Mouse (Mus musculus) hindbrain, embryonic 15.5 days (tissue): ENCODE measurements around the gene Fchsd2. TPM values are rescaled to one million over a fixed set of nuclear protein-coding genes. Genes with fewer than 3 reads are reported as not detected.

Experiments used
- ATAC-seq: fragments of 200-750 bp; cut with Nextera tagmentation; 2 replicates; pipeline ENCODE4 v1.8.0; 2017; ENCODE audit warnings: low read depth, moderate number of reproducible peaks, moderate TSS enrichment; ENCODE audit not compliant: low FRiP score
- H3K27ac ChIP-seq: fragments of 300-500 bp; sonication (generic); replicated peaks from 2 replicates; pipeline ENCODE4 v1.5.1; 2015; ENCODE audit warnings: mild to moderate bottlenecking, inconsistent platforms
- H3K27me3 ChIP-seq: fragments of 300-500 bp; sonication (generic); 2 replicates; pipeline ENCODE4 v1.6.1; 2015; ENCODE audit warnings: control low read depth, inconsistent platforms
- H3K36me3 ChIP-seq: fragments of 300-500 bp; sonication (generic); 2 replicates; pipeline ENCODE4 v1.6.1; 2015; ENCODE audit warnings: control low read depth, inconsistent platforms
- H3K4me1 ChIP-seq: fragments of 300-500 bp; sonication (generic); replicated peaks from 2 replicates; pipeline ENCODE4 v1.6.1; 2015; ENCODE audit warnings: control low read depth, inconsistent platforms
- H3K4me2 ChIP-seq: fragments of 300-500 bp; sonication (generic); 2 replicates; pipeline ENCODE4 v1.6.1; 2015; ENCODE audit warnings: moderate library complexity, mild to moderate bottlenecking, inconsistent platforms
- H3K4me3 ChIP-seq: fragments of 300-500 bp; sonication (generic); 2 replicates; pipeline ENCODE4 v1.5.1; 2015; ENCODE audit warnings: mild to moderate bottlenecking, inconsistent platforms
- H3K9ac ChIP-seq: fragments of 300-500 bp; sonication (generic); 2 replicates; pipeline ENCODE4 v1.6.1; 2015; ENCODE audit warnings: inconsistent platforms
- H3K9me3 ChIP-seq: fragments of 300-500 bp; sonication (generic); 2 replicates; pipeline ENCODE4 v1.6.1; 2016; ENCODE audit warnings: control low read depth, inconsistent platforms
- WGBS: fragments of 180-500 bp; shearing (Covaris S2); methylation state at CpG from one replicate; pipeline ENCODE4 v1.1.7; 2015; 5-methylcytosine and 5-hydroxymethylcytosine counted together
- polyA plus RNA-seq: library from polyadenylated mRNA; unstranded; fragments of >200 nt; fragmentation: Nextera tagmentation; extraction: Ambion mirVana; gene quantifications from 2 replicates; pipeline ENCODE4 v1.2.1, GENCODE M21; 2015

Gene Fchsd2
- polyA plus RNA-seq, 1 experiment from 2014 or later = 40.5 TPM

DNA sequence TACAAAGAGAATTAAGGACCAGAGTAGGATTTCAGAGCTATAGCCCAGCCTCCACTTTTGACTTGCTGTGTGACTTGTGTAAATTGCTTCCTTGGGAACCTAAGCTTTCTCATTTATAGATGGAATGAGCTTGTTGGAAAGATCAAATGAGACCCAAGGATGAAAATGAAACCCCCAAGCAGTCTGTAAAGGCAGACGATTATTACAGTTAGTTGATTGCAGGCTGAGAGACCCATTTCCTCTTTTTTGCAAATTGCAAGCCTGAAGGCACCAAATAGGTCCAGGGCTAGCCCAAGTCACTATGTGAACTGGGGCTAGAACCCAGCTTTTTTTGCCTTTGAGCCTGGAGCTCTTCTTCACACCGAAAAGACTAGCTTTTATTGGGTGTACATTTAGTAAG lies 218.4 kb downstream of the Fchsd2 start:
- ATAC-seq = no peak
- H3K9me3 ChIP-seq = no peaks in the 10 kb centered on the region

DNA sequence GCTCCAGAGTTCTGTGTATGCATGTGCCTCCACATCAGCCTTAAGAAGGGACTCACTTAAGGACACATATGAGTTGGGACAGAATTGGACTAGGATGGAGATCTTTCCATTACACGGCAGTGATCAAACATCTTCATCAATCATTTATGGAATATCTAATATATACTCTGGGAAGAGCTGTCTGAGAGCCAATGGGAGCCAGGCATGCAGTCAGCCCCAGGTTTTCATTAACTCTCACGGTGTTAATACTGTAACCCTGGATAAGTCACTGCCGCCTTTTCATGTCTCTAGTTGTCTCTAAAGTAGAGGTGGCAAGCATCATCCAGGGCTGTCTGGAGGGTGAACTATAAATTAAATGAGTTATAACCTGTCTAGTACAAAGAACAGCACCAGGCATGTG lies 220.4 kb downstream of the Fchsd2 start:
- Histone ChIP-seq H3K9me3 (no peaks in the 10 kb centered on the region), H3K4me2 (no peak overlapping the region), H3K4me1 (no peaks in the 10 kb centered on the region), H3K27me3 (no peaks in the 10 kb centered on the region), H3K27ac (no peak overlapping the region), H3K4me3 (no peak overlapping the region), H3K9ac (no peak overlapping the region), H3K36me3 (no peaks in the 10 kb centered on the region)
- WGBS = 74% methylated on average over 3 of the region's 3 CpGs
- no peak for ATAC-seq

More for the DNA sequence above, 218.4 kb downstream of the Fchsd2 start:
- Histone ChIP-seq H3K4me1 (no peaks in the 10 kb centered on the region), H3K27ac (peak overlapping the region; percentile 89), H3K27me3 (no peaks in the 10 kb centered on the region), H3K4me3 (peak overlapping the region; percentile 59), H3K9ac (peak overlapping the region; percentile 55; the same call in 1 of the 2 replicates), H3K36me3 (no peaks in the 10 kb centered on the region), H3K4me2 (peak overlapping the region; percentile 59)
- 33% methylated on average over 2 of the region's 2 CpGs for whole genome bisulfite sequencing

DNA sequence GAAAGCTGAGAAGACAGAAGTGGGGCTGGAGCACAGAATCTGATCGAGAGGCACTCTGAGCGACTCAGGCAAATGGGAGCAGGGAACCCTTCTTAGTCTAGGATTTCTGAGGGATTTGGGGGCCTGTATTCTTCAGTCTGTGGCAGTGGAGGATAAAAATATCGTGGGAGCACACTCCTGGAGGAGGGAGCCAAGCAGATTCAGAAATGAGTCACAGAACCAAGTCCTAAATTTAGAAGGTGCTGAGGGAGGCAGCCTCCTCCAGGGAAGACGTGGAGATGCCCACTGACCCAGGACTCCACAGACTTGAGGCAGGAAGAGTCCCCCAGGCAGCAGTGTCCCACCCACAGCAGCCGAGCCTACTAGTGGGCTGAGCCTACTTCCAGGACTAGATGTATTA lies 221.7 kb downstream of the Fchsd2 start:
- H3K4me3 ChIP-seq = no peak overlapping the region
- no peak overlapping the region for H3K9ac ChIP-seq
- no peaks in the 10 kb centered on the region for H3K9me3 ChIP-seq
- no peak overlapping the region for H3K27ac ChIP-seq
- peaks cover under 1% of the 10 kb centered on the region; the same call in 1 of the 2 replicates for H3K27me3 ChIP-seq
- H3K4me1 ChIP-seq = no peaks in the 10 kb centered on the region
- WGBS = 78% methylated on average over 5 of the region's 5 CpGs
- no peak overlapping the region for H3K4me2 ChIP-seq
- ATAC-seq = no peak
- no peaks in the 10 kb centered on the region for H3K36me3 ChIP-seq

GRCm38 (mm10) chr7:101315699-101316098 lies 223.0 kb downstream of the Fchsd2 start:
- Histone ChIP-seq H3K9me3 (no peaks in the 10 kb centered on the region), H3K4me1 (peaks cover 7% of the 10 kb centered on the region)

GRCm38 (mm10) chr7:101316591-101317001 lies 223.9 kb downstream of the Fchsd2 start:
- peaks cover 5% of the 10 kb centered on the region; the same call in 1 of the 2 replicates for H3K27me3 ChIP-seq
- no peak for ATAC-seq
- H3K36me3 ChIP-seq = no peaks in the 10 kb centered on the region
- H3K4me3 ChIP-seq = no peak overlapping the region
- no peak overlapping the region for H3K9ac ChIP-seq
- H3K27ac ChIP-seq = no peak overlapping the region
- peaks cover 11% of the 10 kb centered on the region for H3K4me1 ChIP-seq
- H3K4me2 ChIP-seq = no peak overlapping the region
- no peaks in the 10 kb centered on the region for H3K9me3 ChIP-seq
- 67% methylated on average over 6 of the region's 6 CpGs for WGBS

More at GRCm38 (mm10) chr7:101315699-101316098, 223.0 kb downstream of the Fchsd2 start:
- no peak for ATAC-seq
- H3K27ac ChIP-seq = no peak overlapping the region
- no peak overlapping the region for H3K9ac ChIP-seq
- H3K4me3 ChIP-seq = no peak overlapping the region
- peaks cover 5% of the 10 kb centered on the region; the same call in 1 of the 2 replicates for H3K27me3 ChIP-seq
- H3K36me3 ChIP-seq = no peaks in the 10 kb centered on the region
- H3K4me2 ChIP-seq = no peak overlapping the region

GRCm38 (mm10) chr7:101317014-101317413 lies 224.4 kb downstream of the Fchsd2 start, which contains the start of gene Stard10:
Gene Stard10 (plus strand): TSS chr7:101317086.
- Histone ChIP-seq H3K4me1 (peaks cover 15% of the 10 kb centered on the region), H3K27me3 (peaks cover 7% of the 10 kb centered on the region), H3K9me3 (no peaks in the 10 kb centered on the region), H3K27ac (no peak within 1 kb of the TSS), H3K4me2 (no peak within 1 kb of the TSS), H3K36me3 (no peaks in the 10 kb centered on the region), H3K9ac (no peak within 1 kb of the TSS), H3K4me3 (no peak within 1 kb of the TSS)
- 73% methylated on average over 3 of the region's 3 CpGs for WGBS
- ATAC-seq = no peak

DNA sequence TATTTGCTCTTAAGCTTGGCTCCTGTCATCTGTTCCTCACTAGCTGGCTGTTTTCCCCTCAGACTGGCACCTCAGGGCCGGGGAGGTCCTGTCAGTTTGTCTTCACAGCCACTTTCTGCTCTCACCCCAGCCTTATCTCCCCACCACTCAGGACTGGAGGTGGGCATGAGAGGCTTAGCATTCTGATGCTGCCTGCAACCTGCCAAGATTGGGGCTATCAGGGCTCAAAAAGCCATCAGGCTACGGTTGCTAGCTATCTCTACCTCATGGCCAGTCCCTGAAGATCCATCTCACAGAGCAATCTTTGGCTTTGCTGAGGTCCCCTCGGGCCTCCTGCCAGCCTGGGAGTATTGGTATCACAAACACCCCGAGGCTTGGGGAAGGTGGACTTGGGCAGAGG lies 226.2 kb downstream of the Fchsd2 start:
- Histone ChIP-seq H3K4me1 (peaks cover 23% of the 10 kb centered on the region), H3K36me3 (no peaks in the 10 kb centered on the region), H3K9ac (no peak overlapping the region), H3K27me3 (peaks cover 10% of the 10 kb centered on the region), H3K27ac (no peak overlapping the region), H3K9me3 (no peaks in the 10 kb centered on the region), H3K4me2 (no peak overlapping the region), H3K4me3 (no peak overlapping the region)
- 72% methylated on average over 4 of the region's 4 CpGs for WGBS
- ATAC-seq = no peak

DNA sequence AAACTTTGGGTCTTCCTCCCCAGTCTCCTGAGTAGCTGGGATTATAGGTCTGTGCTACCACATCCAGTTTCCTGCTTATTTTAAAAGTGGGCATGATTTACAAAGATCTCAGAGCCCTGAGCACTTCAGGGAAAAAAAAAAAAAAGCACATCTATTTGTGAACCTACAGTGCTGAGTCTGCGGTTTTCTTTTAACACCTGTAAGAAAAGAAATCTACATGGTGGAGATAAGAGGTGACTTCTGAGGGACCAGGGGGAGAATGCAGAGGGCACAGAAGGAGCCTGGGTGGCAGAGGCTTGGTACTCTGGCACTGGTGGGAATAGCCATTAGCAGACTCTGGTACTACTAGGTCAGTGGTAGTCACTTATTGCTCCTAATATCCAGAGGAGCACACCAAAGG lies 227.1 kb downstream of the Fchsd2 start:
- no peaks in the 10 kb centered on the region for H3K9me3 ChIP-seq
- peaks cover 23% of the 10 kb centered on the region for H3K4me1 ChIP-seq
- H3K27ac ChIP-seq = no peak overlapping the region
- WGBS = 93% methylated on average over 1 of the region's 1 CpGs
- no peaks in the 10 kb centered on the region for H3K36me3 ChIP-seq
- H3K4me2 ChIP-seq = no peak overlapping the region
- H3K4me3 ChIP-seq = no peak overlapping the region
- no peak overlapping the region for H3K9ac ChIP-seq
- H3K27me3 ChIP-seq = peaks cover 10% of the 10 kb centered on the region
- ATAC-seq = no peak

DNA sequence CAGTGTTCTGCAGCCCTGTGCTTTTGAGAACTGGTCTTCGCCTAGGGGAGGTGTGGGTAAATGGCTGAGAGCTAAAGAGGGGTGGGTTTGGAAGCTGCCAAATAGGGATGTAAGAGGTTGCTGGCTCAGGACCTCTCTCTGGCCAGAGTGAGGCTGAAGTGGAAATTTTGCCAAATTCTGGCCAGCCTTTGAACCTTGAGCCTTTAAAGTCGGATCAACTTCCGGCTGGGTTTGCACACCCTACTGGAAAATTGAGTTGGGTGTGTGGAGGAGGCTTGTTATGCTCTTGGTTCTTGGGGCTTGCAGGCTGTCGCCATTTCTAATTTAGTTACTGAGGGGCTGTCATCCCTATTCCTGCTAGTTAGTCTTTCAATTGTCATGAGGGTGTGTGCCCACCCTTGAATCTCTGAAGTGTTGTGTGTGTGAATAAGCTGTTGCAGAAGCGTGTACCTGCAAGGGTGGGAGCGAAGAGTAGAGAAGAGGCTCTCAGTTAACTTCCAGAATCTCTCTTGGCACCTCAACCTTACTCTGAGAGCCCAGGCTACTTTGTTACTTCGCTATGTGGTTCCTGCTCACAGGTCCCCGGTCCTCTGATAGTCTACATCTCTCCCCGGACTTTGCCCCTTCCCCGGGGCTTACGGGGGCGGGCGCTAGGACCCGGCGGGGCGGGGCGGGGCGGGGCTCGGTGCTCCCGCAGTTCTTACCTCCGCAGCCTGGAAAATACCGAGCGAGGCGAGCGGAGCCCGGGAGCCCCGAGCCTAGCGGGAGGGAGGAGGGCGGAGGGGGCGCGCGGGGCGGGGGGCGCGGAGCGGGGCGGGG lies 227.9 kb downstream of the Fchsd2 start:
- H3K27me3 ChIP-seq = peaks cover 10% of the 10 kb centered on the region

DNA sequence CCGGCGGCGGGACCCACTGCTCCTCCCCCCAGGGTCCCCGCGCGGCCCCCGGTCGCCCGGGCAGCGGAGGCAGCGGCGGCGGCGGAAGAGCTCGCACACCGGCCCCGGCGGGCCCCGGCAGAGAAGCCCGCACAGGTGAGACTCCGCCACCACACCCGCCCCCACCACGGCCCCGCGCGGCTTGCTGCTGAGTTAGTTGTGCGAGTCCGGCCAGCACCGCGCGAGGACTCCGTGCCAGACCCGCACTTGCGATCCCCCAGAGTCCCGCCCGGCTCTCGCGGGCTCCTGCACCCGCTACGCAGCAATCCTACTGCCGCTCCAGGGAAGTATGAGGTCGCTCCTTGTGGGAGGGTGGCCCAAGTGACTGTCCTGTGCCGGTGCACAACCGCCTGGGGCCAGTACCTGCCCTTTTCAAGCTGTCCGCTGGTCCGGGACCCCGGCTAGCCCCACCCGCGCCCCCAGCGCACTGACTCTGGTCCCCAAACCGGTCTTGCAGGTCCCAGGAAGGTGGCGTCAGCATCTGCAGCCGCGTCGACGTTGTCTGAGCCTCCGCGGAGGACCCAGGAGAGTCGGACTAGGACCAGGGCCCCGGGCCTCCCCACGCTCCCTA lies 228.7 kb downstream of the Fchsd2 start:
- H3K27ac ChIP-seq = no peak overlapping the region
- H3K4me1 ChIP-seq = peaks cover 23% of the 10 kb centered on the region
- H3K9ac ChIP-seq = peak overlapping the region; percentile 68
- peaks cover 10% of the 10 kb centered on the region for H3K27me3 ChIP-seq
- H3K4me2 ChIP-seq = peak overlapping the region; percentile 98
- H3K4me3 ChIP-seq = peak overlapping the region; percentile 68
- H3K9me3 ChIP-seq = no peaks in the 10 kb centered on the region
- WGBS = under 1% methylated on average over 45 of the region's 61 CpGs
- no peaks in the 10 kb centered on the region for H3K36me3 ChIP-seq
- ATAC-seq = peak; percentile 71

More for the DNA sequence above, 227.9 kb downstream of the Fchsd2 start:
- Histone ChIP-seq H3K4me1 (peaks cover 23% of the 10 kb centered on the region), H3K9me3 (no peaks in the 10 kb centered on the region), H3K36me3 (no peaks in the 10 kb centered on the region), H3K9ac (peak overlapping the region; percentile 68), H3K27ac (no peak overlapping the region), H3K4me2 (peak overlapping the region; percentile 98), H3K4me3 (peak overlapping the region; percentile 68)
- ATAC-seq = peak; percentile 75
- 7% methylated on average over 27 of the region's 37 CpGs for WGBS

GRCm38 (mm10) chr7:101323141-101323594 lies 230.5 kb downstream of the Fchsd2 start:
- Histone ChIP-seq H3K27me3 (peaks cover 10% of the 10 kb centered on the region), H3K4me2 (peak overlapping the region; percentile 19; the same call in 1 of the 2 replicates), H3K9me3 (no peaks in the 10 kb centered on the region), H3K36me3 (no peaks in the 10 kb centered on the region), H3K4me1 (peaks cover 23% of the 10 kb centered on the region), H3K9ac (no peak overlapping the region), H3K4me3 (no peak overlapping the region), H3K27ac (no peak overlapping the region)
- 59% methylated on average over 4 of the region's 4 CpGs for WGBS
- no peak for ATAC-seq
